Mouse (Mus musculus) brain, adult 10 weeks (tissue): ENCODE results near the gene Olfr718-ps1. TPM values are rescaled to one million over a fixed set of nuclear protein-coding genes. Genes with fewer than 3 reads are reported as not detected.

Experiments
- polyA plus RNA-seq: library from polyadenylated mRNA; stranded (reverse); fragments of 350-450 nt; fragmentation: Illumina TruSeq; extraction: RNeasy Lipid Tissue Mini Kit (QIAGEN cat#74804); gene quantifications from one replicate; pipeline ENCODE4 v1.2.3, GENCODE M21; 2015; ENCODE audit warnings: low read depth, low replicate concordance

Olfr718-ps1 gene
- polyA plus RNA-seq: not detected

GRCm38 (mm10) chr5:143147481-143147880, at the start of gene Olfr718-ps1:
Olfr718-ps1 (minus strand) TSS chr5:143147581.

GRCm38 (mm10) chr5:143180255-143181076, 33.1 kb upstream of the Olfr718-ps1 start, which contains the start of the genes Rbak and Spdye4b:
Rbak (minus strand) TSS chr5:143180775.
Spdye4b (plus strand) TSS chr5:143181017.

GRCm38 (mm10) chr5:143112281-143113246, 34.8 kb downstream of the Olfr718-ps1 start, which contains the start of gene Rnf216:
Rnf216 (minus strand) TSS chr5:143112994.

Other genes starting within 250 kb of the Olfr718-ps1 start
- 1,092 TPM for gene Actb, start 240.8 kb downstream of the Olfr718-ps1 start, polyA plus RNA-seq
- 185 TPM for gene Fscn1, start 187.2 kb downstream of the Olfr718-ps1 start, polyA plus RNA-seq
- 24.0 TPM for gene Rnf216, start 34.6 kb downstream of the Olfr718-ps1 start, polyA plus RNA-seq
- gene Rbak, start 33.2 kb upstream of the Olfr718-ps1 start, polyA plus RNA-seq: 11.7 TPM
- gene Spdye4b, start 33.4 kb upstream of the Olfr718-ps1 start, polyA plus RNA-seq: not detected
- gene Spdye4a, start 79.3 kb upstream of the Olfr718-ps1 start, polyA plus RNA-seq: not detected
- 17.6 TPM for gene Zfp12, start 87.6 kb upstream of the Olfr718-ps1 start, polyA plus RNA-seq
- gene Zfp316, start 122.4 kb upstream of the Olfr718-ps1 start, polyA plus RNA-seq: 7.1 TPM
- gene Zfp853, start 146.0 kb upstream of the Olfr718-ps1 start, polyA plus RNA-seq: 2.7 TPM
- gene E130309D02Rik, start 167.8 kb upstream of the Olfr718-ps1 start, polyA plus RNA-seq: 20.7 TPM
- 40.8 TPM for gene Zdhhc4, start 181.7 kb upstream of the Olfr718-ps1 start, polyA plus RNA-seq
- 3.3 TPM for gene Grid2ip, start 209.8 kb upstream of the Olfr718-ps1 start, polyA plus RNA-seq